ENCODE assay signal across 14 mouse cellular contexts in the genomic region with DNA sequence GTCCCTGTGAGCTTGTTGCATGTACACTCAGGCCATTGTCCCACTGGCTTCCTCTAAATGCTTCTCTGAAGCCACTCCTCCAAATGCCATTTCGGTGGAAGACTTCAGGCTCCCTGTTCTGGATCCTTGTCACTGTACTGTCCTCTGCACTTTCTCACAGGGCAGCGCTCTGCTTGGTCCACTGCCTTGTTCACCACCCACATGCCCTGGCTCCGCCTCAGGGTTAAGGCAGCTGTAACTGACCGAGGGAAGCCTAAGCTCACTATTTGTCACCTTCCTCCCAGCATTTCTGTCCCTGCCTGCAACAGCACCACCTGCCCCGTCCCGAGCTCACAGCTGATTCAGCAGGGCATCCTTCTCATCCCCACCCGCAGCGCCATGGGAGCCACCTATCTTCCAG.
"Had no signal": no experiment of that assay in that cellular context is flagged by ENCODE, and none has a peak within 500 bp of the region (broad histone marks: within the 10 kb centered on the region; RNA-seq: fewer than 3 reads in every experiment).

No protein-coding gene starts in this region.

- H3K27ac ChIP-seq: limb, embryonic 12.5 days; liver, embryonic 13.5 days; lung, embryonic 15.5 days; midbrain, embryonic 12.5 days; neural tube, embryonic 13.5 days; stomach, embryonic 15.5 days had no signal

- H3K9ac ChIP-seq: limb, embryonic 12.5 days; liver, embryonic 13.5 days; liver, postnatal 0 days; lung, embryonic 15.5 days; midbrain, embryonic 12.5 days; neural tube, embryonic 13.5 days; stomach, embryonic 15.5 days had no signal

- ATAC-seq: liver, postnatal 0 days; midbrain, embryonic 16.5 days had no signal

- H3K4me3 ChIP-seq: layer of hippocampus, adult 2 months; limb, embryonic 12.5 days; liver, embryonic 13.5 days; lung, embryonic 15.5 days; midbrain, embryonic 12.5 days; neural tube, embryonic 13.5 days; stomach, embryonic 15.5 days had no signal

- H3K9me3 ChIP-seq: limb, embryonic 12.5 days; liver, embryonic 13.5 days; lung, embryonic 15.5 days; midbrain, embryonic 12.5 days; neural tube, embryonic 13.5 days; stomach, embryonic 15.5 days had no signal

- H3K27me3 ChIP-seq: limb, embryonic 12.5 days; liver, embryonic 13.5 days; lung, embryonic 15.5 days; midbrain, embryonic 12.5 days; neural tube, embryonic 13.5 days; stomach, embryonic 15.5 days had no signal

- H3K4me2 ChIP-seq: limb, embryonic 12.5 days; liver, embryonic 13.5 days; lung, embryonic 15.5 days; midbrain, embryonic 12.5 days; neural tube, embryonic 13.5 days; stomach, embryonic 15.5 days had no signal

- DNase-seq: liver; liver, embryonic 13.5 days; liver, postnatal 0 days; lung, postnatal 14 days; right cerebral cortex, postnatal 14 days; thymus, adult 2 months; thymus, postnatal 36 days had no signal
